Mouse (Mus musculus) right cerebral cortex, postnatal 36 days (tissue): ENCODE results near the gene Lgals4.
A peak's percentile ranks its signal among the peaks of the same experiment; 100 is the strongest.

Experiments used
- DNase-seq, 2 experiments: peaks; one replicate each; pipeline ENCODE4 v3.0.0; 2022; ENCODE audit warnings: low spot score in 2 of 2, mixed read lengths in 1 of 2

The Lgals4 gene

GRCm38 (mm10) chr7:28808221-28808941 lies 25.3 kb upstream of the Lgals4 start, which contains the start of gene Hnrnpl:
Hnrnpl (plus strand) TSS chr7:28808541.
- peak in 1 of 2 experiments; percentile 35 for DNase-seq

GRCm38 (mm10) chr7:28808957-28809393 lies 24.7 kb upstream of the Lgals4 start:
- peak; percentile 92 to 93 for DNase-seq

- peak; percentile 47 to 52 for DNase-seq
These were observed 24.1 kb upstream of the Lgals4 start for GRCm38 (mm10) chr7:28809401-28810089.

GRCm38 (mm10) chr7:28810107-28811066 lies 23.3 kb upstream of the Lgals4 start:
- DNase-seq: peak; percentile 98 to 99

GRCm38 (mm10) chr7:28811228-28811627 lies 22.4 kb upstream of the Lgals4 start:
- DNase-seq: peak; percentile 80 to 85

GRCm38 (mm10) chr7:28811640-28812275 lies 21.9 kb upstream of the Lgals4 start:
- DNase-seq: no peak

- DNase-seq: no peak
These were observed 21.2 kb upstream of the Lgals4 start for GRCm38 (mm10) chr7:28812436-28812835.

GRCm38 (mm10) chr7:28812949-28813348 lies 20.7 kb upstream of the Lgals4 start:
- no peak for DNase-seq

- DNase-seq: no peak
These were observed 19.2 kb upstream of the Lgals4 start for GRCm38 (mm10) chr7:28814306-28815034.

GRCm38 (mm10) chr7:28815230-28815629 lies 18.4 kb upstream of the Lgals4 start:
- DNase-seq: no peak

- no peak for DNase-seq
These were observed 17.5 kb upstream of the Lgals4 start for GRCm38 (mm10) chr7:28816201-28816600.

GRCm38 (mm10) chr7:28816920-28817319 lies 16.7 kb upstream of the Lgals4 start:
- no peak for DNase-seq

GRCm38 (mm10) chr7:28817524-28817923 lies 16.1 kb upstream of the Lgals4 start:
- DNase-seq: no peak

- DNase-seq: no peak
These were observed 15.7 kb upstream of the Lgals4 start for GRCm38 (mm10) chr7:28817957-28818356.

- no peak for DNase-seq
These were observed 15.2 kb upstream of the Lgals4 start for GRCm38 (mm10) chr7:28818436-28818835.

- DNase-seq: no peak
These were observed 14.7 kb upstream of the Lgals4 start for GRCm38 (mm10) chr7:28818861-28819452.

- DNase-seq: no peak
These were observed 14.1 kb upstream of the Lgals4 start for GRCm38 (mm10) chr7:28819571-28819970.

GRCm38 (mm10) chr7:28820358-28821260 lies 13.0 kb upstream of the Lgals4 start:
- DNase-seq: no peak

GRCm38 (mm10) chr7:28821261-28821831 lies 12.3 kb upstream of the Lgals4 start:
- DNase-seq: peak; percentile 60 to 66
